Mouse (Mus musculus) cortical plate, adult 2 months (tissue): ENCODE data around the gene Psmc6.

Source experiments
- CTCF ChIP-seq: fragments of 200-500 bp; IDR thresholded peaks from 2 replicates; pipeline ENCODE4 v1.5.1; 2011; ENCODE audit warnings: mild to moderate bottlenecking, control low read depth, low read length; ENCODE audit not compliant: insufficient read depth; ENCODE audit errors: extremely low read depth
- POLR2A ChIP-seq: fragments of 200-500 bp; IDR thresholded peaks from 2 replicates; pipeline ENCODE4 v1.6.1; 2011; ENCODE audit warnings: mild to moderate bottlenecking, low read length, control low read depth; ENCODE audit not compliant: insufficient read depth; ENCODE audit errors: extremely low read depth

- TF ChIP-seq CTCF (no peak), POLR2A (no peak)
Observed at GRCm38 (mm10) chr14:45291608-45292007, 38.0 kb upstream of the Psmc6 start.
